22 mouse cellular contexts compared by ENCODE assay signal in the genomic region with DNA sequence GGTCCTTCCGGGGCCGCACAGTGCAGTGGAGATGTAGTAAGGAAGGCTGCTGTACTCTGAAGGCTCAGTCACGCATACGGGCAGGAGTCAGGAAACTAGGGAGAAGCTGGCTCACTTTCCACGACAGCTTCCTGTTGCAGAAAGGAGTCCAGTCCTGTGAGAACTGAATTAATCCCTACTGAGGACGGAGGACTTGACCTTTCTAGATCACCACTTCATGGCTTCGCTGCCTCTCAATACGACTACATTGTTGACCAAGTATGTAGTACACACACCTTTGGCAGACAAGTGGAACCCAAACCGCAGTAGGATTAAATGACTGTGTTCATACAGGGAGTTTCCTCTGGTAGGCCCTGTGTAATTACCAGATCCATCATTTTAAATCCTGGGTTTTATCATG. TPM values are rescaled to one million over a fixed set of nuclear protein-coding genes. Genes with fewer than 3 reads are reported as not detected.
"Had no signal": no experiment of that assay in that cellular context is flagged by ENCODE, and none has a peak within 500 bp of the region (broad histone marks: within the 10 kb centered on the region; RNA-seq: fewer than 3 reads in every experiment).

No protein-coding gene starts in this region.

- ATAC-seq: intestine, postnatal 0 days; liver, postnatal 0 days had no signal

- H3K27ac ChIP-seq: hindbrain, embryonic 15.5 days; kidney, embryonic 15.5 days; limb, embryonic 12.5 days; limb, embryonic 15.5 days; liver, embryonic 14.5 days; lung, embryonic 15.5 days; macrophage; midbrain, embryonic 13.5 days; neural tube, embryonic 13.5 days; stomach, postnatal 0 days had no signal

- H3K36me3 ChIP-seq: hindbrain, embryonic 15.5 days; kidney, embryonic 15.5 days; limb, embryonic 12.5 days; limb, embryonic 15.5 days; lung, embryonic 15.5 days; midbrain, embryonic 13.5 days; neural tube, embryonic 13.5 days had no signal

- H3K4me1 ChIP-seq: hindbrain, embryonic 15.5 days; limb, embryonic 12.5 days; limb, embryonic 15.5 days; midbrain, embryonic 13.5 days had no signal

- DNase-seq: kidney, adult 8-10 months; kidney, postnatal 14 days; kidney, postnatal 4 days; left cerebral cortex, postnatal 4 days; liver, postnatal 0 days; right cerebral cortex, adult 18-20 months; right cerebral cortex, postnatal 14 days; right cerebral cortex, postnatal 4 days; thymus, adult 2 months; thymus, postnatal 14 days had no signal

- H3K27me3 ChIP-seq: hindbrain, embryonic 15.5 days; kidney, embryonic 15.5 days; limb, embryonic 12.5 days; limb, embryonic 15.5 days; lung, embryonic 15.5 days; midbrain, embryonic 13.5 days; neural tube, embryonic 13.5 days had no signal

- H3K4me2 ChIP-seq: hindbrain, embryonic 15.5 days; kidney, embryonic 15.5 days; limb, embryonic 12.5 days; limb, embryonic 15.5 days; liver, embryonic 11.5 days; lung, embryonic 15.5 days; midbrain, embryonic 13.5 days; neural tube, embryonic 13.5 days had no signal

- H3K9ac ChIP-seq: hindbrain, embryonic 15.5 days; kidney, embryonic 15.5 days; limb, embryonic 12.5 days; limb, embryonic 15.5 days; liver, embryonic 14.5 days; liver, postnatal 0 days; lung, embryonic 15.5 days; midbrain, embryonic 13.5 days; neural tube, embryonic 13.5 days had no signal

- H3K9me3 ChIP-seq: hindbrain, embryonic 15.5 days; kidney, embryonic 15.5 days; limb, embryonic 12.5 days; limb, embryonic 15.5 days; lung, embryonic 15.5 days; midbrain, embryonic 13.5 days; neural tube, embryonic 13.5 days had no signal

- H3K4me3 ChIP-seq: hindbrain, embryonic 15.5 days; kidney, embryonic 15.5 days; limb, embryonic 12.5 days; limb, embryonic 15.5 days; lung, embryonic 15.5 days; midbrain, embryonic 13.5 days; neural tube, embryonic 13.5 days had no signal

RNA-seq across cellular contexts. Expression of a gene that starts 16.3 kb away (rescaled TPM):
- polyA plus RNA-seq: hindbrain, embryonic 15.5 days; intestine, postnatal 0 days; kidney, embryonic 15.5 days; limb, embryonic 12.5 days; liver, embryonic 11.5 days; liver, embryonic 14.5 days; liver, postnatal 0 days; macrophage had no signal
